Comparison of ENCODE assay signal across 14 mouse cellular contexts in genomic region chr5:75121646-75122045, GRCm38 (mm10). TPM values are rescaled to one million over a fixed set of nuclear protein-coding genes. Genes with fewer than 3 reads are reported as not detected.
DNase-seq lines count a peak whose midpoint lies in the region; ATAC-seq and TF ChIP-seq lines count a peak whose summit lies in the region.
"Had no signal": no experiment of that assay in that cellular context is flagged by ENCODE, and none has a peak within 500 bp of the region (broad histone marks: within the 10 kb centered on the region; RNA-seq: fewer than 3 reads in every experiment).

No protein-coding gene starts in this region.

- H3K36me3 ChIP-seq in kidney, adult 2 months (ENCODE audit: control insufficient read depth, insufficient read depth, low read length) = no peaks in the 10 kb centered on the region
- no peaks in the 10 kb centered on the region for H3K36me3 ChIP-seq in kidney, embryonic 16.5 days (ENCODE audit: insufficient read depth, low read length)
- H3K36me3 ChIP-seq in hindbrain, embryonic 12.5 days = no peaks in the 10 kb centered on the region

- H3K4me3 ChIP-seq in kidney, adult 2 months (ENCODE audit: insufficient read depth, low read depth, low read length) = no peak overlapping the region
- no peak overlapping the region for H3K4me3 ChIP-seq in kidney, embryonic 16.5 days (ENCODE audit: low read length)
- H3K4me3 ChIP-seq in hindbrain, embryonic 12.5 days = no peak overlapping the region

- H3K27me3 ChIP-seq in kidney, adult 2 months (replicated peaks; ENCODE audit: control insufficient read depth, insufficient read depth, low read length) = no peaks in the 10 kb centered on the region
- H3K27me3 ChIP-seq in kidney, embryonic 16.5 days (ENCODE audit: insufficient read depth, low read length) = no peaks in the 10 kb centered on the region
- H3K27me3 ChIP-seq in hindbrain, embryonic 12.5 days = peaks cover under 1% of the 10 kb centered on the region; the same call in 1 of the 2 replicates

- DNase-seq in kidney, adult 2 months = peak; percentile 6
- peak; percentile 55 for DNase-seq in adipocyte (ENCODE audit: low spot score)
- DNase-seq in fibroblast of lung, adult 2 months (ENCODE audit: low read depth) = peak; percentile 6
- DNase-seq in heart, postnatal 4 days = peak; percentile 40
- DNase-seq in retina, embryonic 14.5 days (ENCODE audit: low spot score) = no peak
- no peak for DNase-seq in left cerebral cortex, adult 11 months (ENCODE audit: low spot score)
- DNase-seq: cerebellum, adult 9-11 months; kidney, adult 8-10 months; thymus, postnatal 25 days had no signal

- TF ChIP-seq CTCF in kidney, adult 2 months (conservative IDR thresholded peaks at IDR 0.05; ENCODE audit: insufficient read depth, insufficient read length, low read depth, low read length) = no peak

- H3K9ac ChIP-seq in kidney, embryonic 16.5 days (replicated peaks; ENCODE audit: low read length) = no peak overlapping the region
- H3K9ac ChIP-seq in hindbrain, embryonic 12.5 days = no peak overlapping the region

- H3K4me1 ChIP-seq in kidney, adult 2 months (ENCODE audit: control insufficient read depth, insufficient read depth, low read length) = no peaks in the 10 kb centered on the region
- H3K4me1 ChIP-seq in kidney, embryonic 16.5 days (ENCODE audit: insufficient read depth, low read length) = no peaks in the 10 kb centered on the region
- no peaks in the 10 kb centered on the region for H3K4me1 ChIP-seq in hindbrain, embryonic 12.5 days

- ATAC-seq in kidney, embryonic 16.5 days (ENCODE audit: low FRiP score, low TSS enrichment) = no peak
- no peak for ATAC-seq in hindbrain, embryonic 12.5 days (ENCODE audit: low FRiP score)
- ATAC-seq: activated CD4-positive, CD25-positive, alpha-beta regulatory T cell, adult 4 months had no signal

- no peaks in the 10 kb centered on the region for H3K9me3 ChIP-seq in kidney, embryonic 16.5 days (ENCODE audit: low read length)
- no peaks in the 10 kb centered on the region for H3K9me3 ChIP-seq in hindbrain, embryonic 12.5 days (replicated peaks)

- no peak overlapping the region for H3K4me2 ChIP-seq in kidney, embryonic 16.5 days (replicated peaks; ENCODE audit: low read depth, low read length)
- no peak overlapping the region for H3K4me2 ChIP-seq in hindbrain, embryonic 12.5 days (replicated peaks)

- 39% methylated on average over 5 of the region's 5 CpGs for WGBS in kidney, adult 2 months
- whole genome bisulfite sequencing in kidney, embryonic 16.5 days = 43% methylated on average over 5 of the region's 5 CpGs
- 59% methylated on average over 5 of the region's 5 CpGs for WGBS in hindbrain, embryonic 12.5 days

- no peak overlapping the region for H3K27ac ChIP-seq in kidney, adult 2 months (ENCODE audit: insufficient read depth, low read depth, low read length)
- no peak overlapping the region for H3K27ac ChIP-seq in kidney, embryonic 16.5 days (ENCODE audit: low read length)
- no peak overlapping the region for H3K27ac ChIP-seq in hindbrain, embryonic 12.5 days
- H3K27ac ChIP-seq: macrophage had no signal

- no peak for TF ChIP-seq POLR2A in kidney, adult 2 months (IDR thresholded peaks at IDR 0.05; ENCODE audit: low read depth, low read length)

RNA-seq across cellular contexts. Expression of gene Pdgfra, which starts 30.4 kb away (rescaled TPM):
- polyA plus RNA-seq in kidney, adult 2 months (2012; rRNA removed) = 22.6 and 26.0 TPM in 2 replicates
- 47.1 and 47.9 TPM in 2 replicates for polyA plus RNA-seq in kidney, embryonic 16.5 days (2015; fragmentation: Nextera tagmentation; extraction: Ambion mirVana)
- 10 to 100 TPM; 34.4 to 39.0 TPM for total RNA-seq in heart, postnatal 4 days (2021)
- polyA plus RNA-seq in hindbrain, embryonic 12.5 days (2016; fragmentation: Nextera tagmentation; extraction: Ambion mirVana) = 50.1 and 60.1 TPM in 2 replicates
- polyA plus RNA-seq: activated CD4-positive, CD25-positive, alpha-beta regulatory T cell, adult 4 months; macrophage had no signal

RNA-seq across cellular contexts. Expression of gene Gsx2, which starts 46.2 kb away (rescaled TPM):
- not detected in 2 replicates for polyA plus RNA-seq in kidney, adult 2 months (2012; rRNA removed)
- polyA plus RNA-seq in kidney, embryonic 16.5 days (2015; fragmentation: Nextera tagmentation; extraction: Ambion mirVana) = not detected in 2 replicates
- not detected for total RNA-seq in heart, postnatal 4 days (2021)
- polyA plus RNA-seq in hindbrain, embryonic 12.5 days (2016; fragmentation: Nextera tagmentation; extraction: Ambion mirVana) = 6.1 and 6.8 TPM in 2 replicates
- polyA plus RNA-seq: activated CD4-positive, CD25-positive, alpha-beta regulatory T cell, adult 4 months; heart, postnatal 0 days; macrophage had no signal

Comparison
In these comparisons a context has a peak if more than half of its experiments do, and no peak if none do; other contexts are left out.
1. DNase-seq: peak in kidney, adult 2 months (single experiment), adipocyte (single experiment), fibroblast of lung, adult 2 months (single experiment) and heart, postnatal 4 days (single experiment); none in retina, embryonic 14.5 days (single experiment) and left cerebral cortex, adult 11 months (single experiment).